Mouse (Mus musculus) liver, embryonic 14.5 days (tissue): ENCODE data around the gene Lrig2. TPM values are rescaled to one million over a fixed set of nuclear protein-coding genes. Genes with fewer than 3 reads are reported as not detected.

Experiments used
- ATAC-seq: fragments of 200-750 bp; cut with Nextera tagmentation; 2 replicates; pipeline ENCODE4 v1.8.0; 2017; ENCODE audit warnings: moderate number of reproducible peaks, mild to moderate bottlenecking, moderate library complexity; ENCODE audit not compliant: insufficient read depth
- DNase-seq, 3 experiments: peaks; one replicate each; pipeline ENCODE4 v3.0.0-alpha.2; 2012 to 2013; ENCODE audit warnings: low read depth in 3 of 3, low spot score in 3 of 3
- H3K27ac ChIP-seq: fragments of 300-500 bp; sonication (generic); 2 replicates; pipeline ENCODE4 v1.5.1; 2014; ENCODE audit warnings: moderate library complexity, mild to moderate bottlenecking, control low read depth, inconsistent platforms
- H3K27me3 ChIP-seq: fragments of 300-500 bp; sonication (generic); 2 replicates; pipeline ENCODE4 v1.6.1; 2014; ENCODE audit warnings: mild to moderate bottlenecking, low read length, moderate library complexity; ENCODE audit not compliant: control insufficient read depth, insufficient read depth
- H3K36me3 ChIP-seq: fragments of 300-500 bp; sonication (generic); replicated peaks from 2 replicates; pipeline ENCODE4 v1.6.1; 2014; ENCODE audit warnings: low read depth; ENCODE audit not compliant: control insufficient read depth, insufficient read depth
- H3K4me1 ChIP-seq, 2 experiments: fragments of 200-500 bp in 1 of 2; fragments of 300-500 bp in 1 of 2; sonication (generic) in 1 of 2; replicated peaks; 2 replicates each; pipeline ENCODE4 v1.6.1; 2012 to 2014; ENCODE audit warnings: antibody characterized with exemption in 1 of 2, inconsistent platforms in 1 of 2, low read length in 1 of 2; ENCODE audit not compliant: control insufficient read depth in 2 of 2, insufficient read depth in 2 of 2
- H3K4me2 ChIP-seq: fragments of 300-500 bp; sonication (generic); 2 replicates; pipeline ENCODE4 v1.6.1; 2014; ENCODE audit warnings: low read depth, mild to moderate bottlenecking, control low read depth, moderate library complexity
- H3K4me3 ChIP-seq, 2 experiments: fragments of 200-500 bp in 1 of 2; fragments of 300-500 bp in 1 of 2; sonication (generic) in 1 of 2; 2 replicates each; pipeline ENCODE4 v1.5.1; 2012 to 2014; ENCODE audit warnings: low read depth in 2 of 2, low read length in 2 of 2, mild to moderate bottlenecking in 2 of 2, control low read depth in 1 of 2, inconsistent platforms in 1 of 2, moderate library complexity in 1 of 2; ENCODE audit not compliant: insufficient read depth in 1 of 2
- H3K9ac ChIP-seq: fragments of 300-500 bp; sonication (generic); replicated peaks from 2 replicates; pipeline ENCODE4 v1.6.1; 2014; ENCODE audit warnings: mild to moderate bottlenecking, control low read depth, moderate library complexity
- H3K9me3 ChIP-seq: fragments of 300-500 bp; sonication (generic); 2 replicates; pipeline ENCODE4 v1.6.1; 2016; ENCODE audit warnings: low read length, mixed read lengths; ENCODE audit not compliant: control insufficient read depth
- CTCF ChIP-seq: IDR thresholded peaks from 2 replicates; pipeline ENCODE4 v1.5.1; 2016; ENCODE audit warnings: antibody characterized with exemption, low read depth, control low read depth
- EP300 ChIP-seq: IDR thresholded peaks from 2 replicates; pipeline ENCODE4 v1.6.1; 2016; ENCODE audit warnings: antibody characterized with exemption, low read depth
- WGBS: fragments of 180-500 bp; shearing (Covaris S2); extraction: QIAGEN DNeasy Blood & Tissue Kit; methylation state at CpG from one replicate; pipeline ENCODE4 v1.1.7; 2014; ENCODE audit not compliant: insufficient replicate concordance; 5-methylcytosine and 5-hydroxymethylcytosine counted together
- polyA plus RNA-seq, 2 experiments: library from polyadenylated mRNA; depleted of rRNA in 1 of 2; stranded (reverse) in 1 of 2; unstranded in 1 of 2; fragments of >200 nt; fragmentation: Nextera tagmentation in 1 of 2; extraction: Ambion mirVana in 1 of 2; gene quantifications; 2 replicates each; pipeline versions ENCODE4 v1.2.1 to v1.2.3; 2012 to 2014

Gene Lrig2
- polyA plus RNA-seq, 2 experiments = 1.9 to 3.1 TPM

DNA sequence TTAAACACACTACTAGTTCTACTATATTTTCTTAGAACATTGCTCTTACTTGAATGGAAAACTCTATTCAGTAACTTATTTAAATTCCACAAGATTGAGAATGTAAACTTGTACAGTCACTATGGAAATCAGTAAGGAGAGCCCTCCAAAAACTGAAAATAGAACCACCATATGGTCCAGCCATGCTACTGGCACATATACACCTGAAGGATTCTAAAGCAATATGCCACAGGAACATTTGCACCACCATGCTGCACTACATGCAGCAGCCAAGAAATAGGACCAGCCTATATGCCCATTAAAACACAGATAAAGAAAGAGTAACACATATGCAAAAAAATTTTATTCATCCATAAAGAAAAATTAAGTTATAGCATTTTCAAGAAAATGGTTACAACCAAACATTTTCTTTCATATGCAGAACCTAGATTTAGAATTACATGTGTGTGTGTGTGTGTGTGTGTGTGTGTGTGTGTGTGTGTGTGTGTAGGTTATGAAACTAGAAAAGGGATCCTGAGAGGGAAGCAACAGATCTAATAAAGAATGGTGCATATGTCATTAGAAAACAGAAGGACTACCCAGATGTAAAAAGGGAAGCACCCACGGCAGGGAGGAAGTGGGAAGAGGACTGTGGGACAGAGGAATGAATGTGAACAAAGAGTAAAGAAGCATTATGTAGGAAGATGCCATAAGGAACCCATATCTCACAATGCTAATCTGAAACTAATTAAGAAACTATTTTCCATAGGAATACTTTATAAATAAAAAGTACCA is 30.6 kb downstream of the Lrig2 start:
- DNase-seq = no peak
- ATAC-seq = no peak
- TF ChIP-seq CTCF (no peak), EP300 (no peak)
- no peak overlapping the region for H3K4me3 ChIP-seq
- H3K27ac ChIP-seq = no peak overlapping the region
- WGBS = 32% methylated on average over 1 of the region's 1 CpGs
- peaks cover under 1% of the 10 kb centered on the region; the same call in 1 of the 2 replicates for H3K36me3 ChIP-seq
- H3K27me3 ChIP-seq = no peaks in the 10 kb centered on the region
- H3K9ac ChIP-seq = no peak overlapping the region
- H3K4me2 ChIP-seq = no peak overlapping the region
- H3K4me1 ChIP-seq = no peaks in the 10 kb centered on the region
- H3K9me3 ChIP-seq = no peaks in the 10 kb centered on the region

DNA sequence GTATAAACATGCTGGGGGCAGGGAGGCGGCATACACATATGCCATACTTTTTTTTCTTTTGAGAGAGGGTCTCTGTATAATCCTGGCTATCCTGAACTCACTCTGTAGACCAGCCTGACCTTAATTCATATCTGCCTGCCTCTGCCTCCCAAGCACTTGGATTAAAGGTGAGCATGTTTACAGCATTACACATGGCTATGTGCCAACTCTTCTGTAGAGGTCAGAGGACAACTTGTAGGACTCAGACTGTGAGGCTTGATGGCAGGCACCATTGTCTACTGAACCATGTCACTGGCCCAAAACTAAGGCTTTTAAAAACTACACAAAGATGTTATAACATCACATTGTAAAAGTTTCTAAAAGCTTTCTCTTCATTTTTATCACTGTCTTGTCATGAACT is 33.7 kb downstream of the Lrig2 start:
- H3K4me2 ChIP-seq = no peak overlapping the region
- no peaks in the 10 kb centered on the region for H3K4me1 ChIP-seq
- peaks cover 3% of the 10 kb centered on the region; the same call in 1 of the 2 replicates for H3K36me3 ChIP-seq
- no peak overlapping the region for H3K4me3 ChIP-seq
- ATAC-seq (no peak), DNase-seq (no peak)
- no peak for TF ChIP-seq CTCF
- TF ChIP-seq EP300 = no peak
- H3K9me3 ChIP-seq = no peaks in the 10 kb centered on the region
- no peak overlapping the region for H3K9ac ChIP-seq
- WGBS = 78% methylated on average over 1 of the region's 1 CpGs
- H3K27ac ChIP-seq = no peak overlapping the region
- no peaks in the 10 kb centered on the region for H3K27me3 ChIP-seq

DNA sequence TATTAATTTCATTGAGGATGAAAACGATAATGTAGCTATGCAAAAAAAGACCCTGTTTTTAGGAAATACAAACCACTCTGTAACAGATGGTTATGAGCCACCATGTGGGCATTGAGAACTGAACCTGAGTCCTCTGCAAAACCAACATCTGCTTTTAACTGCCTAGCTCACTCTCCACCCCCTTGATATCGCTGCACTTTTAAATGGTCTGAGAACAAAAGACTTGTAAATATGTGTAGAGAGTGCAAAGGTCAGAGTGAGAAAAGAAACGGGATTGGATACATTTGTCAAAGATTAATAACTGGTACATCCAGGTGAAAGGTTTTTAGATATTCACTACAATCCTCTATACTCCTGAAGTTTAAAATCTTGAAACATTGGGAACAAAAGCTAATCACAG is 42.3 kb downstream of the Lrig2 start:
- Histone ChIP-seq H3K36me3 (no peaks in the 10 kb centered on the region; the same call in none of the 2 replicates), H3K9me3 (no peaks in the 10 kb centered on the region), H3K27ac (no peak overlapping the region), H3K27me3 (no peaks in the 10 kb centered on the region), H3K9ac (no peak overlapping the region), H3K4me3 (no peak overlapping the region), H3K4me1 (no peaks in the 10 kb centered on the region), H3K4me2 (no peak overlapping the region)
- ATAC-seq = no peak
- WGBS = 72% methylated on average over 3 of the region's 3 CpGs
- TF ChIP-seq CTCF = no peak
- TF ChIP-seq EP300 = no peak
- no peak for DNase-seq

DNA sequence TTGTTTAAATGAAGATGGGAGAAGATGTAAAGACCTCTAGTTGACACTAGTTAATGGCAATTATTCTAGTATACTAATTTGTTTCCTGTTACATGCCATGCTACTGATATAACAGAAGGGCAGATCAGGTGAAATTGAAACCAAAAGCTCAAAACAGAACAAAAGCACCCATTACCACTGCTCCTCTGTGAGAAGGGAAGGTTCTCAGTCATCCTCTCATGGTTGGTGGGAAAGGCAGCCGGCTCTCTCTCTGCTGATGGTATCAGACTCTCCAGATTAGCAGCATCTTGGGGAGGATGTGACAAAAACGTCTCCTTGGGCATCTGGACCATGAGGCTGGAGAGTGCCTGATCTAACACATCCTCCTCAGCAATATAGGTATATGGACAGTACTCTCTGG is 50.5 kb downstream of the Lrig2 start:
- no peak overlapping the region for H3K4me3 ChIP-seq
- DNase-seq (no peak), ATAC-seq (no peak)
- WGBS = 52% methylated on average over 2 of the region's 2 CpGs
- no peak overlapping the region for H3K9ac ChIP-seq
- no peak overlapping the region for H3K27ac ChIP-seq
- no peak overlapping the region for H3K4me2 ChIP-seq
- TF ChIP-seq EP300 (no peak), CTCF (no peak)
- no peaks in the 10 kb centered on the region for H3K27me3 ChIP-seq
- H3K36me3 ChIP-seq = peaks cover 11% of the 10 kb centered on the region
- no peaks in the 10 kb centered on the region for H3K4me1 ChIP-seq
- no peaks in the 10 kb centered on the region for H3K9me3 ChIP-seq

DNA sequence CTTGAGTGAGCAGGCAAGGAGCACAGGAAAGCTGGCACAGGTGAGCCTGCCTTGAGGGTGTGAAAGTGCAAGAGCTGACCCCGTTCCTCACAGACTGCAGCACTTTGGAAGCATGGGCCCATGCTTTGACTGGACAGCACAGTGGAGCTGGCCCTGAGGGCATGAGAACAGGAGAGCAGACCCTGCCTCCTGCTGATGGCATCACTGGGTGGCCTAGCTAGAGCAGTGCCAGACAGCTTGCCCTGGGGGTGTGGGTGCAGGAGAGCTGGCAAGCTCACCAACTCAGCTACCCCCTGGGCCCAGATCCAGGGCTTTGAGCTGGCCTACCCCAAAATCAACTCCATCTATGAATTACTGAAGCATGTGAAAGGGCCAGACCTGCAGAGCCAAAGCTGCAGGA is 53.1 kb downstream of the Lrig2 start:
- Histone ChIP-seq H3K9me3 (no peaks in the 10 kb centered on the region), H3K36me3 (peaks cover 7% of the 10 kb centered on the region), H3K4me3 (no peak overlapping the region), H3K4me1 (no peaks in the 10 kb centered on the region), H3K4me2 (no peak overlapping the region), H3K27ac (no peak overlapping the region), H3K27me3 (no peaks in the 10 kb centered on the region), H3K9ac (no peak overlapping the region)
- 85% methylated on average over 1 of the region's 1 CpGs for WGBS
- TF ChIP-seq CTCF = no peak
- ATAC-seq (no peak), DNase-seq (no peak)
